Mouse (Mus musculus) kidney, embryonic 16.5 days (tissue): Measurements from ENCODE around the gene Cers1. TPM values are rescaled to one million over a fixed set of nuclear protein-coding genes. Genes with fewer than 3 reads are reported as not detected.

ENCODE experiments used
- ATAC-seq: fragments of 200-750 bp; cut with Nextera tagmentation; 2 replicates; pipeline ENCODE4 v1.8.0; 2017; ENCODE audit warnings: moderate TSS enrichment; ENCODE audit not compliant: low FRiP score, low TSS enrichment
- H3K27ac ChIP-seq: fragments of 300-500 bp; sonication (generic); 2 replicates; pipeline ENCODE4 v1.5.1; 2014; ENCODE audit warnings: low read length
- H3K27me3 ChIP-seq: fragments of 300-500 bp; sonication (generic); 2 replicates; pipeline ENCODE4 v1.6.1; 2014; ENCODE audit warnings: low read length, control low read depth, mixed read lengths; ENCODE audit not compliant: insufficient read depth
- H3K36me3 ChIP-seq: fragments of 300-500 bp; sonication (generic); 2 replicates; pipeline ENCODE4 v1.6.1; 2014; ENCODE audit warnings: low read length, control low read depth, mixed read lengths; ENCODE audit not compliant: insufficient read depth
- H3K4me1 ChIP-seq: fragments of 300-500 bp; sonication (generic); 2 replicates; pipeline ENCODE4 v1.6.1; 2014; ENCODE audit warnings: low read length, control low read depth, mixed read lengths; ENCODE audit not compliant: insufficient read depth
- H3K4me2 ChIP-seq: fragments of 300-500 bp; sonication (generic); replicated peaks from 2 replicates; pipeline ENCODE4 v1.6.1; 2014; ENCODE audit warnings: low read depth, low read length
- H3K4me3 ChIP-seq: fragments of 300-500 bp; sonication (generic); 2 replicates; pipeline ENCODE4 v1.5.1; 2014; ENCODE audit warnings: mild to moderate bottlenecking, low read length
- H3K9ac ChIP-seq: fragments of 300-500 bp; sonication (generic); replicated peaks from 2 replicates; pipeline ENCODE4 v1.6.1; 2014; ENCODE audit warnings: low read length
- H3K9me3 ChIP-seq: fragments of 300-500 bp; sonication (generic); 2 replicates; pipeline ENCODE4 v1.6.1; 2016; ENCODE audit warnings: low read length, control low read depth
- WGBS: fragments of 180-500 bp; shearing (Covaris S2); extraction: QIAGEN DNeasy Blood & Tissue Kit; methylation state at CpG from one replicate; pipeline ENCODE4 v1.1.7; 2014; 5-methylcytosine and 5-hydroxymethylcytosine counted together
- polyA plus RNA-seq: library from polyadenylated mRNA; unstranded; fragments of >200 nt; fragmentation: Nextera tagmentation; extraction: Ambion mirVana; gene quantifications from 2 replicates; pipeline ENCODE4 v1.2.1, GENCODE M21; 2015

The Cers1 gene
- polyA plus RNA-seq, 1 experiment from 2014 or later = 2.5 TPM

GRCm38 (mm10) chr8:70330741-70331364 lies 15.3 kb downstream of the Cers1 start:
- Histone ChIP-seq H3K27me3 (no peaks in the 10 kb centered on the region), H3K4me1 (peaks cover 22% of the 10 kb centered on the region), H3K9me3 (no peaks in the 10 kb centered on the region), H3K9ac (0 out of 2 replicates have a peak overlapping the region, but pooled peaks have one; percentile 56), H3K36me3 (peaks cover 46% of the 10 kb centered on the region), H3K4me3 (peak overlapping the region; percentile 30), H3K4me2 (peak overlapping the region; percentile 49), H3K27ac (no peak overlapping the region)
- ATAC-seq = peak; percentile 88
- 31% methylated on average over 53 of the region's 53 CpGs for WGBS

- no peak overlapping the region for H3K4me2 ChIP-seq
- ATAC-seq = no peak
- no peak overlapping the region for H3K4me3 ChIP-seq
- H3K9ac ChIP-seq = no peak overlapping the region
- WGBS = 77% methylated on average over 19 of the region's 19 CpGs
- H3K27me3 ChIP-seq = no peaks in the 10 kb centered on the region
- H3K9me3 ChIP-seq = no peaks in the 10 kb centered on the region
- peaks cover 53% of the 10 kb centered on the region for H3K36me3 ChIP-seq
- H3K4me1 ChIP-seq = peaks cover 22% of the 10 kb centered on the region
- no peak overlapping the region for H3K27ac ChIP-seq
These were observed 16.0 kb downstream of the Cers1 start for GRCm38 (mm10) chr8:70331526-70331925.

- peaks cover 60% of the 10 kb centered on the region for H3K36me3 ChIP-seq
- peak; percentile 62 for ATAC-seq
- H3K27ac ChIP-seq = no peak overlapping the region
- H3K4me2 ChIP-seq = no peak overlapping the region
- H3K9me3 ChIP-seq = no peaks in the 10 kb centered on the region
- H3K9ac ChIP-seq = no peak overlapping the region
- peaks cover 22% of the 10 kb centered on the region for H3K4me1 ChIP-seq
- WGBS = 30% methylated on average over 41 of the region's 41 CpGs
- H3K4me3 ChIP-seq = no peak overlapping the region
- no peaks in the 10 kb centered on the region for H3K27me3 ChIP-seq
These were observed 16.7 kb downstream of the Cers1 start for GRCm38 (mm10) chr8:70332070-70332877.

GRCm38 (mm10) chr8:70332878-70333202 lies 17.3 kb downstream of the Cers1 start:
- Histone ChIP-seq H3K4me3 (no peak overlapping the region), H3K4me2 (no peak overlapping the region), H3K27me3 (no peaks in the 10 kb centered on the region), H3K27ac (no peak overlapping the region), H3K9me3 (no peaks in the 10 kb centered on the region), H3K9ac (no peak overlapping the region), H3K4me1 (peaks cover 22% of the 10 kb centered on the region), H3K36me3 (peaks cover 66% of the 10 kb centered on the region)
- ATAC-seq = no peak
- 96% methylated on average over 6 of the region's 6 CpGs for WGBS

DNA sequence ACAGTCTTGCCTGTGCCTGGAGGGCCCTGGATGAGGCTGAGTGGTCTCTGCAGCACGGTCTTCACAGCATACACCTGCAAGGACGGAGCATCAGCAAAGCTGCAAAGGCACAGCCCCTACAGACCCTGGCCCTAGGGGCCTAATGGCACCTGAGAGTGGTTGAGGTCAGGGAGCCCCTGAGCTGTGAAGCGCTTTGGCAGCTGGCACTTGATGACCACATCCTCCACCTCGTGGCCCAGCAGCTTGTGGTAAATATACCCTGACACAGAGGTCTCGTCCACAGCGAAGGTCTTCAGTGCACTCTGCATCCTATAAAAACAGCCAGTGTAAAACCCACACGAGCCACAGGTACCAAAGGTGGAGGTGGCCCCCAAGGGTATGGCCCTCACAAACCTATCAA lies 23.4 kb downstream of the Cers1 start:
- H3K4me3 ChIP-seq = no peak overlapping the region
- no peak for ATAC-seq
- H3K36me3 ChIP-seq = peaks cover 91% of the 10 kb centered on the region
- H3K27me3 ChIP-seq = no peaks in the 10 kb centered on the region
- 85% methylated on average over 7 of the region's 7 CpGs for WGBS
- no peaks in the 10 kb centered on the region for H3K4me1 ChIP-seq
- no peak overlapping the region for H3K27ac ChIP-seq
- H3K9ac ChIP-seq = no peak overlapping the region
- H3K4me2 ChIP-seq = no peak overlapping the region
- no peaks in the 10 kb centered on the region for H3K9me3 ChIP-seq

DNA sequence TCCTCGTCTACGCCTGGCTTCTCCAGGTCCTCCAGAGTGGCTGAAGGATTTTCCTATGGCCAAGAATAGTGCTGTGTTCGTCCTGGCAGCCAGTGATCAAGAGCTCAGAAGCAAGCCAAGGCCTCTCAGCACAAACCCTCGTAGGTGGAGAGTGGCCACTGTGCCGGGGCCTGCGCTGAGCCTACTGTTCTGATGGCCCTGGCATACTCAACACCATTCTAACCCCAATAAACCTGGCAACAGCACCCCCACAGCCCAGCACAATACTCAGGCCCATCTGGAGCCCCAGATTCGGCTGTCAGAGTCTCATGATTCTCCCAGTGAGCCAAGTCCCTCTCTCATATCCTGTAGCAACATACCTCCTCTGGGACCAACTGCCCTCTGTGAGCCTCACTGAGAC lies 25.1 kb downstream of the Cers1 start:
- ATAC-seq = no peak
- WGBS = 90% methylated on average over 7 of the region's 7 CpGs
- Histone ChIP-seq H3K4me2 (no peak overlapping the region), H3K36me3 (peaks cover 76% of the 10 kb centered on the region), H3K27ac (no peak overlapping the region), H3K4me3 (no peak overlapping the region), H3K9me3 (no peaks in the 10 kb centered on the region), H3K9ac (no peak overlapping the region), H3K27me3 (no peaks in the 10 kb centered on the region), H3K4me1 (no peaks in the 10 kb centered on the region)

DNA sequence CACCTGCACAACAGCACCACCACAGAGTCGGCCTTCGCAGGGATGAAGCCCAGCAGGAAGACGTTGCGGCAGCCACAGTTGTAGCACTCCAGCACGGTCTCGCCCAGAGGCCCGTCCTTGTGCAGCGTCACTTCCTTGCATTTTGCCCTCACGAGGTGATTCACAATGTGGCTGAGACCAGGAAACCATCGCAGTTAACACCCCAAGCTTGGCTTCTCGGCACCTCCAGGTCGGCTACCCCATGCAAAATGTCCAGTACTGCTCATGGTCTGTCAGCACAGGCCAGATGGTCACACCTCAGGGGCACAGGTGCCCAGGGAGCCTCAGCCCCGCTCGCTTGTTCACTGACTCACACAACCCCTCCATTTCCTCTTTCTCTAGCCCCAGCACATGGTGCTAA lies 26.4 kb downstream of the Cers1 start:
- Histone ChIP-seq H3K36me3 (peaks cover 67% of the 10 kb centered on the region), H3K9ac (no peak overlapping the region), H3K27me3 (no peaks in the 10 kb centered on the region), H3K4me3 (no peak overlapping the region), H3K9me3 (no peaks in the 10 kb centered on the region), H3K27ac (no peak overlapping the region), H3K4me2 (no peak overlapping the region), H3K4me1 (no peaks in the 10 kb centered on the region)
- WGBS = 88% methylated on average over 14 of the region's 14 CpGs
- ATAC-seq = no peak

DNA sequence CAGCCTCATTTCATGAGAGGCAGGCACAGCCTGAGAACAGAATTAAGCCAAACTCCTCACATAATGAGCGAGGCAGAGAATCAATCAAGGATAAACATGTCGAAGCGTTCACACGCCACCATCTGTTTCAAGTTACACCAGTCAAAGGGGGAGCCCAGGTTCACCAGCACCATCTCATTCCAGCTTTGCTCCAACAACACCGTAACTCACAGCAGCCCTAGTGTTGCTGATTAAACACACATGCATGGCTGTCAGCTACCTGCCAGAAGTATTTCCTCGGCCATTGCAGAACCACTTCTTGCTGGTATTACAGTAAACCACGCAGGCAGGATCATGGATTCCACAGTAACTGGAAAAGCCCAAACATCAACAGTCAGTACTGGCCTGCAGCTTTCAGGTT lies 27.5 kb downstream of the Cers1 start:
- Histone ChIP-seq H3K27me3 (no peaks in the 10 kb centered on the region), H3K27ac (no peak overlapping the region), H3K36me3 (peaks cover 56% of the 10 kb centered on the region), H3K4me3 (no peak overlapping the region), H3K9ac (no peak overlapping the region), H3K4me1 (no peaks in the 10 kb centered on the region), H3K9me3 (no peaks in the 10 kb centered on the region), H3K4me2 (no peak overlapping the region)
- no peak for ATAC-seq
- 61% methylated on average over 7 of the region's 7 CpGs for WGBS

GRCm38 (mm10) chr8:70343696-70344095 lies 28.1 kb downstream of the Cers1 start:
- H3K4me3 ChIP-seq = no peak overlapping the region
- H3K9ac ChIP-seq = no peak overlapping the region
- no peak overlapping the region for H3K27ac ChIP-seq
- no peaks in the 10 kb centered on the region for H3K9me3 ChIP-seq
- H3K4me1 ChIP-seq = 0 out of 2 replicates have a peak, but pooled peaks cover under 1% of the 10 kb centered on the region
- no peak for ATAC-seq
- no peaks in the 10 kb centered on the region for H3K27me3 ChIP-seq
- WGBS = 53% methylated on average over 6 of the region's 6 CpGs
- H3K36me3 ChIP-seq = peaks cover 50% of the 10 kb centered on the region
- no peak overlapping the region for H3K4me2 ChIP-seq

DNA sequence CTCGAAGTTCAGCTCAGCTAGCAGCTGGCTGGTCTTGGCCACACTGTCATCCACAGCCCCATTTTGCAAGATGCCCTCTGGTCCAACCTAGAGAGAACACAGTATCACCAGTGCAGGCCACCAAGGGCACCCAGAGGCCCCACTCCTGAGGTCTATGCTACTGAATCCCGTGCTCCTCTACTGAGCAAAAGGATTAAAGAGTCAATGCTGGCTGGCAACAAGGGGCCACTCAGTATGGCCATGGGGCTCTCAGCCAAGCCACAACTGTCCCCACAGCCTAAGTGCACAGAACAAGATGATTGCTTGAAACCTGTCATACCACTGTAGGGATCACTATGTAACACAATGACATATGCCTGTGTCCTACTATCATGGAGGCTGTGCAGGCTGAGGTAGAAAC lies 28.7 kb downstream of the Cers1 start:
- H3K9me3 ChIP-seq = no peaks in the 10 kb centered on the region
- no peak overlapping the region for H3K27ac ChIP-seq
- WGBS = 84% methylated on average over 2 of the region's 2 CpGs
- H3K4me2 ChIP-seq = no peak overlapping the region
- no peak overlapping the region for H3K4me3 ChIP-seq
- 0 out of 2 replicates have a peak, but pooled peaks cover 6% of the 10 kb centered on the region for H3K4me1 ChIP-seq
- ATAC-seq = no peak
- peaks cover 46% of the 10 kb centered on the region for H3K36me3 ChIP-seq
- H3K9ac ChIP-seq = no peak overlapping the region
- no peaks in the 10 kb centered on the region for H3K27me3 ChIP-seq
